Mouse (Mus musculus) ES-E14 (cell line): ENCODE results near the gene Clec5a.

Experiments
- CHD2 ChIP-seq: IDR thresholded peaks from 2 replicates; pipeline ENCODE4 v1.6.1; 2014; ENCODE audit warnings: mild to moderate bottlenecking, low read depth, low read length, inconsistent platforms
- HCFC1 ChIP-seq: IDR thresholded peaks from 2 replicates; pipeline ENCODE4 v1.6.1; 2012; ENCODE audit warnings: low read length, inconsistent platforms, borderline replicate concordance; ENCODE audit not compliant: insufficient read depth
- MAFK ChIP-seq: IDR thresholded peaks from 2 replicates; pipeline ENCODE4 v1.6.1; 2014; ENCODE audit warnings: mild to moderate bottlenecking, low read depth, low read length, inconsistent platforms; ENCODE audit not compliant: insufficient read depth

- TF ChIP-seq CHD2 (no peak), MAFK (no peak), HCFC1 (no peak)
Observed at GRCm38 (mm10) chr6:40544690-40545089, 40.9 kb downstream of the Clec5a start.
